Mouse (Mus musculus): Measurements from ENCODE around the gene Mpp5.

DNA sequence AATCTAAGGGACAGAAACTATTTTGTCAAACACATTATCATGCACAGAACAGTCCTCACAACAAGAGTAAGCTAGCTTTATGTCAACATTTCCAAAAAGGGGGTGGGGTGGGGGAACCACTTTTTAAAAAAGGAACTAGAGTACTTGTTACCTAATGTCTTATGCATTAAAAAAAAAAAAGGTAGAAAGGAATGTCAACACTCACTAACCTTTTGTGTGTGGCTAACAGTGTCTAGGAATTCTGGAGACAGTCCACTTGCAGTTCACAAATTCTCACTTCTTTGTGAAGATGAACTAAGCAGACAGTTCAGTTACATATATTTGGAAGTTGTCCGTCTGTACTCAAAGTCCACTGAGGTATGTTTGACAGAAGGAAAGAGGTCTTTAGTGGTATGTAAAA lies 1.3 kb upstream of the Mpp5 start:
- no peak for TF ChIP-seq POLR2A (IDR thresholded peaks at IDR 0.05; ENCODE audit: low read depth, low read length)
- TF ChIP-seq CTCF (conservative IDR thresholded peaks at IDR 0.05; ENCODE audit: insufficient read depth, insufficient read length, low read depth, low read length) = no peak
